Mouse (Mus musculus): Measurements from ENCODE around the gene Col5a1. TPM values are rescaled to one million over a fixed set of nuclear protein-coding genes. Genes with fewer than 3 reads are reported as not detected.

The Col5a1 gene
- polyA plus RNA-seq, 1 experiment from 2014 or later, result 25.6 TPM

- DNase-seq (ENCODE audit: low spot score), result no peak
- peaks cover 23% of the 10 kb centered on the region; the same call in 1 of the 2 replicates for H3K4me1 ChIP-seq (replicated peaks)
- H3K9me3 ChIP-seq, result no peaks in the 10 kb centered on the region
- H3K36me3 ChIP-seq, result 0 out of 2 replicates have a peak, but pooled peaks cover 4% of the 10 kb centered on the region
- WGBS, result 79% methylated on average over 11 of the region's 11 CpGs
- H3K4me3 ChIP-seq, result no peak overlapping the region
- H3K27me3 ChIP-seq (ENCODE audit: insufficient read depth, poor library complexity, severe bottlenecking), result no peaks in the 10 kb centered on the region
- 0 out of 2 replicates have a peak overlapping the region, but pooled peaks have one; percentile 13 for H3K27ac ChIP-seq
Observed at GRCm38 (mm10) chr2:27934269-27934668, 48.0 kb downstream of the Col5a1 start.

GRCm38 (mm10) chr2:27934831-27935230 is 48.6 kb downstream of the Col5a1 start:
- Histone ChIP-seq H3K27ac (0 out of 2 replicates have a peak overlapping the region, but pooled peaks have one; percentile 4), H3K36me3 (no peaks in the 10 kb centered on the region), H3K4me1 (replicated peaks) (peaks cover 23% of the 10 kb centered on the region; the same call in 1 of the 2 replicates), H3K4me3 (no peak overlapping the region), H3K9me3 (no peaks in the 10 kb centered on the region), H3K27me3 (ENCODE audit: insufficient read depth, poor library complexity, severe bottlenecking) (no peaks in the 10 kb centered on the region)
- 86% methylated on average over 9 of the region's 9 CpGs for WGBS
- no peak for DNase-seq (ENCODE audit: low spot score)

DNA sequence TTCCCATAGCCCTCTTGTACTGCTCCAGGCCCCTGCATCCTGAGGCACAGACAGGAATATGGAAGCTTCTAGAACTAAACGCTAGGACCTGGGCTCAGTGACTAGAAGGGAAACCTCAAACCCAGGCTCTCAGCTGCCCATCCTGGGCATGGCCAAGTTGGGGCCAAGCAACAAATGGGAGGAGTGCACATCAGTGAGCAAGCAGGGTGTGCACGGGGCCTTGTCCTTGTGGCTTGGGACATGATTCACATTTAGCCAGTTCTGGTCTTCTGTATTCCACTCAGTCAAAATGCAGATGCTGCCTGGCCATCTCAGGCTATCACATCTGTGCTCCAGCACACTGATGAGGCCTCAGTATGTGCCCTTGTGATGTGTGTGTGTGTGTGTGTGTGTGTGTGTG is 49.2 kb downstream of the Col5a1 start:
- Histone ChIP-seq H3K4me3 (no peak overlapping the region), H3K27ac (no peak overlapping the region), H3K36me3 (no peaks in the 10 kb centered on the region), H3K4me1 (replicated peaks) (peaks cover 23% of the 10 kb centered on the region; the same call in 1 of the 2 replicates), H3K9me3 (no peaks in the 10 kb centered on the region), H3K27me3 (ENCODE audit: insufficient read depth, poor library complexity, severe bottlenecking) (no peaks in the 10 kb centered on the region)
- WGBS, result 98% methylated on average over 2 of the region's 2 CpGs
- no peak for DNase-seq (ENCODE audit: low spot score)

DNA sequence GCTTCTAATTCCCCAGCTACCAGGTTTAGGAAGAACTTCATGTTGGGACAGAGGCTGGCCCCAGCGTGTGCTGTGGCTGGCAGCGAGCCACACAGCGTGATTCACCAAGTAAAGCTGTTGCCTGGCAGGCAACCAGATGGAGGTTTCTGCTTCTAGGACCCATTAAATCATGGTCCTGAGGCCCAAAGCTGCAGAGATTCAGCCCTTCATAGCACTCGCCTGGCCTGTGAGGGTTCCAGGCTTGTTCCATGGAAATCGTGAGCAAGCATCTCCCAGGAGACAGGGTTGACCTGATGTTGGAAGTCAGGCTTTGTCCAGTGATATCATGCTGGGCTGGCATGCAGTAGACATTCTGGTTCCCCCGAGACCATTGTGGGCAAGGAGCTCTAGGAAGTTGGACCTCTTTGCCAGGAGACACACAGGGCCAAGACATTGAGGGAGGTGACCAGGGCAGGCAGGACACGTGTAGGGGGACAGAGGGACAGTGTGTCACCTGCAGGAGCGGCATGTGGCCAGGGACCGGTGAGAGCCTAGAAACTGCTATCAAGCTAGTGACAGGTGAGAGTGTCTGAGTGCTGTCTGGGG is 50.5 kb downstream of the Col5a1 start:
- Histone ChIP-seq H3K4me1 (replicated peaks) (peaks cover 14% of the 10 kb centered on the region; the same call in 1 of the 2 replicates), H3K9me3 (no peaks in the 10 kb centered on the region), H3K4me3 (no peak overlapping the region), H3K27ac (0 out of 2 replicates have a peak overlapping the region, but pooled peaks have one; percentile 3), H3K36me3 (no peaks in the 10 kb centered on the region), H3K27me3 (ENCODE audit: insufficient read depth, poor library complexity, severe bottlenecking) (no peaks in the 10 kb centered on the region)
- no peak for DNase-seq (ENCODE audit: low spot score)
- WGBS, result 82% methylated on average over 9 of the region's 9 CpGs

DNA sequence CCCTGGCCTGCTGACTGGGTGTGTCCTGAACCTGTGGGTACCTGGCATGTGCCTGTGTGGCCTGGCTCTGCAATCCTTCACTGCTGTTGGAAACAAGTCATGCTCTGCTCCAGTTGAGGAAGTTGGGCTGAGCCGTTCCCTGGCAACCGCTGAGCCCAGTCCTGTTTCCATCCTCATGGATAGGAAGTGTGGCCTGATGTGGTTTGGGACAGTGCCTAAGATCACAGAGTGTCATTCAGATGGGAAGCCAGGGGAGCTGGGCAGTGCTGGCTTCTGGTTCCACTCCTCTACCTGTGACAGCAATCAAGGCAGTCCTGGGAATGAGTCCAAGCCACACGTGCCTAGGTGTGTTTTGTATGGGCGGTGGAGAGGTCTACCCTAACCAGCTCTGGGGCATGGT is 53.2 kb downstream of the Col5a1 start:
- 93% methylated on average over 4 of the region's 4 CpGs for WGBS
- Histone ChIP-seq H3K27ac (no peak overlapping the region), H3K4me1 (replicated peaks) (no peaks in the 10 kb centered on the region; the same call in 1 of the 2 replicates), H3K27me3 (ENCODE audit: insufficient read depth, poor library complexity, severe bottlenecking) (no peaks in the 10 kb centered on the region), H3K36me3 (no peaks in the 10 kb centered on the region), H3K9me3 (no peaks in the 10 kb centered on the region), H3K4me3 (no peak overlapping the region)
- no peak for DNase-seq (ENCODE audit: low spot score)

- Histone ChIP-seq H3K4me3 (no peak overlapping the region), H3K36me3 (no peaks in the 10 kb centered on the region), H3K27me3 (ENCODE audit: insufficient read depth, poor library complexity, severe bottlenecking) (no peaks in the 10 kb centered on the region), H3K27ac (no peak overlapping the region), H3K4me1 (replicated peaks) (no peaks in the 10 kb centered on the region; the same call in 1 of the 2 replicates), H3K9me3 (no peaks in the 10 kb centered on the region)
- WGBS, result 94% methylated on average over 12 of the region's 12 CpGs
- no peak for DNase-seq (ENCODE audit: low spot score)
Observed at GRCm38 (mm10) chr2:27940144-27940543, 53.9 kb downstream of the Col5a1 start.

DNA sequence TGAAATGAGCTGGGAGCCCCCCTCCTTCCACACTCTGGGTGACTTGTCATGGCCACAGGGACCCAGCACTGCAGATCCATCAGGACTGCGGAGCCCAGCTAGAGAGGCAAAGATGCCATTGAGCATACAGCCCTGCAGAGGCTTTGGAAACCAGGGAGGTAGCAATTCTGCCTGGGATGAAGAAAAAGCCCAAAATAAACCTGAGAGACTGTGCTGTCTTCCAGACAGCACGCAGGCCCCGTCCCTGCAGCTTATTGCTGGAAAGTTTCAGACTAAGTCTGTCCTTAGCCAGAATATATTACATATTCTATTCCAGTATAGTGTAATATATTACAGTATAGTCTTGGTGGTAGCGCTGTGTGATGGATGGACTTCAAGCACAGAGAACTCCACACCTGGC is 61.0 kb downstream of the Col5a1 start:
- H3K27me3 ChIP-seq (ENCODE audit: insufficient read depth, poor library complexity, severe bottlenecking), result no peaks in the 10 kb centered on the region
- H3K9me3 ChIP-seq, result no peaks in the 10 kb centered on the region
- no peak for DNase-seq (ENCODE audit: low spot score)
- no peak overlapping the region for H3K4me3 ChIP-seq
- H3K36me3 ChIP-seq, result peaks cover 22% of the 10 kb centered on the region
- 94% methylated on average over 4 of the region's 4 CpGs for WGBS
- H3K4me1 ChIP-seq (replicated peaks), result no peaks in the 10 kb centered on the region
- no peak overlapping the region for H3K27ac ChIP-seq

- no peak for DNase-seq (ENCODE audit: low spot score)
- H3K4me1 ChIP-seq (replicated peaks), result no peaks in the 10 kb centered on the region
- H3K4me3 ChIP-seq, result no peak overlapping the region
- peaks cover 28% of the 10 kb centered on the region for H3K36me3 ChIP-seq
- WGBS, result 91% methylated on average over 5 of the region's 5 CpGs
- no peak overlapping the region for H3K27ac ChIP-seq
- H3K9me3 ChIP-seq, result no peaks in the 10 kb centered on the region
- H3K27me3 ChIP-seq (ENCODE audit: insufficient read depth, poor library complexity, severe bottlenecking), result no peaks in the 10 kb centered on the region
Observed at GRCm38 (mm10) chr2:27947917-27948316, 61.7 kb downstream of the Col5a1 start.

- Histone ChIP-seq H3K4me3 (no peak overlapping the region), H3K4me1 (replicated peaks) (peaks cover 29% of the 10 kb centered on the region), H3K27me3 (ENCODE audit: insufficient read depth, poor library complexity, severe bottlenecking) (no peaks in the 10 kb centered on the region), H3K9me3 (no peaks in the 10 kb centered on the region), H3K27ac (no peak overlapping the region; the same call in 1 of the 2 replicates), H3K36me3 (peaks cover 28% of the 10 kb centered on the region)
- no peak for DNase-seq (ENCODE audit: low spot score)
- WGBS, result 91% methylated on average over 3 of the region's 3 CpGs
Observed at GRCm38 (mm10) chr2:27953866-27954265, 67.6 kb downstream of the Col5a1 start.

GRCm38 (mm10) chr2:27954924-27955323 is 68.7 kb downstream of the Col5a1 start:
- peak; percentile 10 for DNase-seq (ENCODE audit: low spot score)

DNA sequence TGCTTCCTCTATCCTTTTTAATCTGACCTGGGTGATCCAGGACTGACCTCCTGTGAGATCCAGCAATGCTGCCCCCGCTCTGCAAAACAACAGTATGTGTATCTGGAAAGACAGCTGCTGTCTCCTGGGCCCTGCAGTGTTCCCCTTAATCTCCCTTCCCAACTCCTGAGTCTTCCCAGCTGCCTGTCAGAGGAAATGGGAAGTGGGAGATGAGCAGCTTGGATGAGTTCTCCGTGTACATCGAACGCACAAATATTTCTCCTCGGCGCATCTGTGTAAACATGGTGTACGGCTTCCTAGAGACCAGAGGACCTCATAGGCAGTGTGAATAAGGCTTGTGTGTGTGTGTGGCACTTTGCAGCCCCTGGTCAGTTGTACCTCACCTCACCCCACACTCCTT is 70.5 kb downstream of the Col5a1 start:
- Histone ChIP-seq H3K27ac (no peak overlapping the region; the same call in 1 of the 2 replicates), H3K4me3 (no peak overlapping the region)
- 76% methylated on average over 7 of the region's 7 CpGs for WGBS

More at GRCm38 (mm10) chr2:27954924-27955323, 68.7 kb downstream of the Col5a1 start:
- Histone ChIP-seq H3K36me3 (peaks cover 22% of the 10 kb centered on the region), H3K27me3 (ENCODE audit: insufficient read depth, poor library complexity, severe bottlenecking) (no peaks in the 10 kb centered on the region), H3K4me1 (replicated peaks) (peaks cover 29% of the 10 kb centered on the region), H3K4me3 (no peak overlapping the region), H3K27ac (no peak overlapping the region), H3K9me3 (no peaks in the 10 kb centered on the region)
- WGBS, result 54% methylated on average over 3 of the region's 3 CpGs

DNA sequence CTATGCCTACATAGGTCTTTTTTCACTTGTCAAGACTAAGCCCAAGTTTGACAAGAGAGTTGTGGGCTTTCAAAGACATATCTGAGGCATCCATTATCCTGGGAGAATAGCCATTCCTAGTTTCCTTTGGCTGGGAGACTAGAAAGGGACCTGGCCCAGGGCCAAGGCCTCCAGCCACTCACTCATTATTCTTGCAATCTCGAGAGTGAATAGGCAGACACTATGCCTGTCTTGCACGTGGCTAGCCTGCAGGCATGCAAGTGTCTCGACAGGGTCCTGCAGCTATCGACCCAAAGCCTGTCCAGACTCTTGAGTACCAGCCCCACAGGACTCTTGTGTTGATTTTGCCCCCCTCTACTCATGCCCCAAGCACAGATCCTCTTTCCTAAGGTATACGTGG is 71.0 kb downstream of the Col5a1 start:
- Histone ChIP-seq H3K27me3 (ENCODE audit: insufficient read depth, poor library complexity, severe bottlenecking) (no peaks in the 10 kb centered on the region), H3K9me3 (no peaks in the 10 kb centered on the region), H3K4me3 (no peak overlapping the region), H3K4me1 (replicated peaks) (peaks cover 29% of the 10 kb centered on the region), H3K36me3 (peaks cover 20% of the 10 kb centered on the region), H3K27ac (no peak overlapping the region; the same call in 1 of the 2 replicates)
- WGBS, result 50% methylated on average over 5 of the region's 5 CpGs
- DNase-seq (ENCODE audit: low spot score), result no peak

More for the DNA sequence above, 70.5 kb downstream of the Col5a1 start:
- H3K4me1 ChIP-seq (replicated peaks), result peaks cover 29% of the 10 kb centered on the region
- H3K9me3 ChIP-seq, result no peaks in the 10 kb centered on the region
- no peaks in the 10 kb centered on the region for H3K27me3 ChIP-seq (ENCODE audit: insufficient read depth, poor library complexity, severe bottlenecking)
- DNase-seq (ENCODE audit: low spot score), result no peak
- H3K36me3 ChIP-seq, result peaks cover 20% of the 10 kb centered on the region

GRCm38 (mm10) chr2:27959275-27959674 is 73.0 kb downstream of the Col5a1 start:
- no peaks in the 10 kb centered on the region for H3K27me3 ChIP-seq (ENCODE audit: insufficient read depth, poor library complexity, severe bottlenecking)
- H3K4me3 ChIP-seq, result no peak overlapping the region
- no peaks in the 10 kb centered on the region for H3K9me3 ChIP-seq
- 72% methylated on average over 6 of the region's 6 CpGs for WGBS
- H3K27ac ChIP-seq, result no peak overlapping the region
- no peak for DNase-seq (ENCODE audit: low spot score)
- H3K4me1 ChIP-seq (replicated peaks), result peaks cover 25% of the 10 kb centered on the region
- H3K36me3 ChIP-seq, result peaks cover 23% of the 10 kb centered on the region
